Mouse (Mus musculus): ENCODE measurements around the gene Endod1. TPM values are rescaled to one million over a fixed set of nuclear protein-coding genes. Genes with fewer than 3 reads are reported as not detected.

Gene Endod1
- polyA plus RNA-seq, 1 experiment, result 123 TPM

DNA sequence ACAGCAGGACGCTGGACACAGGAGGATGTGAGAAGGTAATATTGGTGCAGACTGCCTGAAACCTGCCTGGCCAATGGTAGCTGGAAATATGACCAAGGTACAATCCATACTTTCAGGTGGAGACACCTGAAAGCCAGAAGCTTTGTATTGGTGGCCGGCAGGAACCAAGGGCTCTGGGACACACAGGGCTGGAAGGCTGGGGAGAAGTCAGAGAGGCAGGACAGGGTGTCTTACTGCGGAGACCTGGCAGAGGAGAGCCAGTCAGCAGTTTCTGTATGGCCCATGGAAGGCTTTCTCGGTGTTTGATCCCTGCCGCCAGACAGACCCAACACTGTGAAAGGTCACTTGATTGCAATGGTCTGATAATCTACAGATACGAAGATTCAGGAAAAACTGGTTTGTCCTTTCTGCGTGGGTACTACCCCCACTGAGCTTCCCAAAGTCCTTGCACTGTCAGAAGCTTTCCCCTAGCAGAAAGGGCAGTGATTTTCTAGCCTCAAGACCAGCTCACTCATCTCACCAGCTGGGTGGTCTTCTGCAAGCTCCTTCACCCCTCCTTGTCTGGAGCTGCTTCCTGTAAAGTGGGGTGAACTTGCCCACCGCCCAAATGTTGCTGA, 1.4 kb downstream of the Endod1 start:
- H3K4me3 ChIP-seq (replicated peaks; ENCODE audit: insufficient read depth, low read depth, low read length), result peak overlapping the region; percentile 81
- WGBS, result 14% methylated on average over 8 of the region's 8 CpGs
- peaks cover 17% of the 10 kb centered on the region for H3K4me1 ChIP-seq (ENCODE audit: control insufficient read depth, insufficient read depth, low read length)
- TF ChIP-seq CTCF (IDR thresholded peaks at IDR 0.05; ENCODE audit: borderline replicate concordance, insufficient read depth, low read depth, low read length), result no peak
- no peak for TF ChIP-seq POLR2A (IDR thresholded peaks at IDR 0.05; ENCODE audit: borderline replicate concordance, insufficient read depth, low read length)
- no peaks in the 10 kb centered on the region for H3K27me3 ChIP-seq (ENCODE audit: control insufficient read depth, insufficient read depth, low read length)
- peak overlapping the region; percentile 96 for H3K27ac ChIP-seq (ENCODE audit: insufficient read depth, low read length)
- peak; percentile 32 to 46 for DNase-seq

DNA sequence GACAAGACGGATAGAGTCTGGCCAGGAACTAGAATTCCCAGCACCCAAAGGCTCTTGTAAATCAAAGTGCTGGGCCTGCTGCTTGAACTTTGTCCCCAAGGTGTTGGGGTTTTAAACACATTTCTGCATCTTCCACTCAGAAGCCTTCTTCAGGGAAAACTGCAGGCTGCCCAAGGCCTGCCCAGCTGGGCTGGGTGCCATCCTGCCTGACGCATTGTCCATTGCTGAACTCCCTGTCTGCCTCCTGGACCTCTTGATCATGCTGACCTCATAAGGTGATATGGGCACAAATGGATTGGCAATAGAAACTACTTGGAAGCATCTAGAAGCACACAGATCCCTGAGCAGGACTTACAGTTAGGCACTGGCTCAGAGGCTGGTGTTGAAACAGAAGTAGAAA, 3.2 kb downstream of the Endod1 start:
- DNase-seq, result peak; percentile 60 to 66
- H3K4me1 ChIP-seq (ENCODE audit: control insufficient read depth, insufficient read depth, low read length), result peaks cover 17% of the 10 kb centered on the region
- TF ChIP-seq POLR2A (IDR thresholded peaks at IDR 0.05; ENCODE audit: borderline replicate concordance, insufficient read depth, low read length) (no peak), CTCF (IDR thresholded peaks at IDR 0.05; ENCODE audit: borderline replicate concordance, insufficient read depth, low read depth, low read length) (no peak)
- peak overlapping the region; percentile 3 for H3K4me3 ChIP-seq (replicated peaks; ENCODE audit: insufficient read depth, low read depth, low read length)
- WGBS, result 42% methylated on average over 2 of the region's 2 CpGs
- H3K27me3 ChIP-seq (ENCODE audit: control insufficient read depth, insufficient read depth, low read length), result no peaks in the 10 kb centered on the region
- H3K27ac ChIP-seq (ENCODE audit: insufficient read depth, low read length), result no peak overlapping the region

DNA sequence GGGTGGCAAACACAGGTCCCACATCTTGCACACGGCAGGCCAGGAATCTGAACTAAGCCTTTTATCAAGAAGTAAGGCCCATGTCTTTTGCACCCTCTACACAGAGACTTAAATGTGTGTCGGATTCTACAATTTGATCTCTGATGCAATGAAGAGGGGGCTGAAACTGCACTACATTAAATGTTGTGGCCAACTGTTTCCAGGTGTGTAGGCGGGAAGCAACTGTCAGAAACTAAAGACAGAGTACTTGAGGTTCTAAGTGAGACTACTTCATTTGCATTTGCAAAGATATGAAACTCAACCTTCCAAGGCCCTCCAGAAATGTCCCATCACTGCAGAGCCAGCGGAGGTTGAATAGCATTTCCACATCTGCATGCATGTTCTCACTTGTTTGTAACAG, 5.2 kb downstream of the Endod1 start:
- no peak for TF ChIP-seq POLR2A (IDR thresholded peaks at IDR 0.05; ENCODE audit: borderline replicate concordance, insufficient read depth, low read length)
- no peak for TF ChIP-seq CTCF (IDR thresholded peaks at IDR 0.05; ENCODE audit: borderline replicate concordance, insufficient read depth, low read depth, low read length)
- H3K4me3 ChIP-seq (replicated peaks; ENCODE audit: insufficient read depth, low read depth, low read length), result no peak overlapping the region
- no peak overlapping the region for H3K27ac ChIP-seq (ENCODE audit: insufficient read depth, low read length)
- DNase-seq, result no peak
- peaks cover 17% of the 10 kb centered on the region for H3K4me1 ChIP-seq (ENCODE audit: control insufficient read depth, insufficient read depth, low read length)
- WGBS, result 91% methylated on average over 4 of the region's 4 CpGs
- no peaks in the 10 kb centered on the region for H3K27me3 ChIP-seq (ENCODE audit: control insufficient read depth, insufficient read depth, low read length)

DNA sequence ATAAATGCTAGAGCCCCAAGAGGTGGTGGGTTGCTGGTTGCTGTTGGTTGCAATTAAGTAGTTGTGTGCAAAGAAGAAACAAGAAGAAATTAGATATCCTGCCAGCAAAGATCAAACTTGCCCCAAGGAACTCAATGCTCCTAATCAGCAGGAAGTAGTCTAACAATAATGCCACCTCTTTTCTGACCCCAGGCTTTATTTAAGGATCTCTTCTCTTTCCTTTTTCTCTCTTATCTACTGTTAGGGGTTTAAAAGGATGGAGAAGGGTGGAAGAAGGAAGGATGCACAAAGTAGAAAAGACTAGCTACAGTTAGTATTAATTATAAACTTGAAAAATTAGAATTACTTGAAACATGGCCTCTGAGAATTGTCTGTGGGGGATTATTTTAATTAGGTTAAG, 8.9 kb downstream of the Endod1 start:
- Histone ChIP-seq H3K4me1 (ENCODE audit: control insufficient read depth, insufficient read depth, low read length) (no peaks in the 10 kb centered on the region; the same call in 1 of the 2 replicates), H3K27me3 (ENCODE audit: control insufficient read depth, insufficient read depth, low read length) (no peaks in the 10 kb centered on the region), H3K4me3 (replicated peaks; ENCODE audit: insufficient read depth, low read depth, low read length) (no peak overlapping the region), H3K27ac (ENCODE audit: insufficient read depth, low read length) (no peak overlapping the region)
- no peak for TF ChIP-seq POLR2A (IDR thresholded peaks at IDR 0.05; ENCODE audit: borderline replicate concordance, insufficient read depth, low read length)
- TF ChIP-seq CTCF (IDR thresholded peaks at IDR 0.05; ENCODE audit: borderline replicate concordance, insufficient read depth, low read depth, low read length), result no peak
- DNase-seq, result no peak

DNA sequence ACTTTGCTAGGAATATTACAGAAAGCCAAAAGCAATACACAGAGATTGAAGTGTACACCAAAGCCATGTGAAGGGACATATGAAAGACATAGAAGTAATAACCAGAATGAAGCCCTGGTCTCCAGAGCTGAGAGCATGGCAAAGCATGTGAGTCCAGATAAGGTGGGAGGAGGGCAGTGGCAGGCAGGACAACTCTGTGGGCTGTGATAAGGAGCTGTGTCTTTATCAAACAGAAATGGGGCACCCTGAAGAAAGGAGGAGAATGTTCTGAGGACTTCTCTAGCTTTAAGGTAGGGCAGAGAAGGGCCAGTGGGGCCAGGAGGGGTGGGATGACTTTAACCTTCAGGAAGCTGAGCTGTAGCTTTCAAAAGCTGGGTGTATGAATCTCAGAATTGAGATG, 12.0 kb downstream of the Endod1 start:
- H3K4me1 ChIP-seq (ENCODE audit: control insufficient read depth, insufficient read depth, low read length), result peaks cover 3% of the 10 kb centered on the region; the same call in 1 of the 2 replicates
- H3K27me3 ChIP-seq (ENCODE audit: control insufficient read depth, insufficient read depth, low read length), result no peaks in the 10 kb centered on the region
- TF ChIP-seq POLR2A (IDR thresholded peaks at IDR 0.05; ENCODE audit: borderline replicate concordance, insufficient read depth, low read length), result no peak
- TF ChIP-seq CTCF (IDR thresholded peaks at IDR 0.05; ENCODE audit: borderline replicate concordance, insufficient read depth, low read depth, low read length), result no peak
- no peak overlapping the region for H3K4me3 ChIP-seq (replicated peaks; ENCODE audit: insufficient read depth, low read depth, low read length)
- no peak for DNase-seq
- H3K27ac ChIP-seq (ENCODE audit: insufficient read depth, low read length), result no peak overlapping the region

DNA sequence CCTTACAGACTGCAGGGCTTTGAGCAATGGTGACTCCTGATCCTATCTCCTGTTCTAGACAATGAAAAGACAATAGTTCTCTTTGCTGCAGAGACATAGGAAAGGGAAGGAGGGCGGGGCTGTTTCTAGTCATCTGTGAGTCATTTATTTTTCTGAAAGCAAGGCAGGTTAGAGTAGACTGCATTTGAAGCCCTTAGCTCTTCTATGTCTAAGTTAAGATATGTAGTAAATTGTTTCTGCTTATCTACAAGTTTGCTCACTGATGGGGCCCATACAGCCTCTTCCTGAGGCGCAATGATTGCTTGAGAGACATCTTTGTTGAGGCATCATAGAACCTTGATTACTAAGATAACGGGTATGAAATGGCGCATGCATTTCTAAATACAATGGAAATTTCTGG, 13.5 kb downstream of the Endod1 start:
- Histone ChIP-seq H3K4me3 (replicated peaks; ENCODE audit: insufficient read depth, low read depth, low read length) (no peak overlapping the region), H3K4me1 (ENCODE audit: control insufficient read depth, insufficient read depth, low read length) (peaks cover 3% of the 10 kb centered on the region; the same call in 1 of the 2 replicates), H3K27me3 (ENCODE audit: control insufficient read depth, insufficient read depth, low read length) (no peaks in the 10 kb centered on the region), H3K27ac (ENCODE audit: insufficient read depth, low read length) (no peak overlapping the region)
- no peak for DNase-seq
- TF ChIP-seq POLR2A (IDR thresholded peaks at IDR 0.05; ENCODE audit: borderline replicate concordance, insufficient read depth, low read length) (no peak), CTCF (IDR thresholded peaks at IDR 0.05; ENCODE audit: borderline replicate concordance, insufficient read depth, low read depth, low read length) (no peak)
- WGBS, result 95% methylated on average over 4 of the region's 4 CpGs

DNA sequence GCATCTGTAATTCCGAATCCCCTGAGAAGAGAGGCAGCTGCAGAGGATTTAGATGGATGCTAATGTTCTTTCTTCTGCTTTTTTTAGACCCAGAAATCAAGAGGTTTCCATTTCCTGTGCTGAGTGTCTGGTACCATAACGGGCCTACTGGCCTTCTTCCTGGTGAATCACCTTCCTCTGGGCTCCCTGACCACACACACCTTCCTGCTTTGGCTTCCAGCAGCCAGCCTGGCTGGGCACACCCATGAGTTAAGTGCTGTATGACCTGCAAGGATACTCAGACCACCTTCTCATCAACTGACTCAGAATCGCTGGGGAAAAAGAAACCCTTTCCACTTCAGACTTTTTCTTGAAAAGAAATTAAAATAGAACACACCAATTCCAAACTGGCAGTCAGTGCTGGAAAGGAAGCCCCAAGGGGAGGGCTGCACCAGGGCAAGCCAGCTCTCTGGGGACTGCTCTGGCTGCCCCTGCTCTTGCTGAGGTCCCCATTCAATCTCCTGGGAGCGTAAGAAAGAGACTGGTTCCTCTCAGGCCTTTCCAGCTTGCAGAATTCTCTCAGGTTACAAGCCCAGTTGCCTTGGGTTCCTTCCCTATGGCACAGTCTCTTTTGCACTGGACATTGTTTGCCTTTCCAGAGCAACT, 15.7 kb downstream of the Endod1 start:
- no peaks in the 10 kb centered on the region for H3K27me3 ChIP-seq (ENCODE audit: control insufficient read depth, insufficient read depth, low read length)
- no peak overlapping the region for H3K27ac ChIP-seq (ENCODE audit: insufficient read depth, low read length)
- H3K4me3 ChIP-seq (replicated peaks; ENCODE audit: insufficient read depth, low read depth, low read length), result no peak overlapping the region
- DNase-seq, result no peak
- TF ChIP-seq POLR2A (IDR thresholded peaks at IDR 0.05; ENCODE audit: borderline replicate concordance, insufficient read depth, low read length) (no peak), CTCF (IDR thresholded peaks at IDR 0.05; ENCODE audit: borderline replicate concordance, insufficient read depth, low read depth, low read length) (no peak)
- 58% methylated on average over 4 of the region's 4 CpGs for WGBS
- H3K4me1 ChIP-seq (ENCODE audit: control insufficient read depth, insufficient read depth, low read length), result peaks cover 3% of the 10 kb centered on the region; the same call in 1 of the 2 replicates

DNA sequence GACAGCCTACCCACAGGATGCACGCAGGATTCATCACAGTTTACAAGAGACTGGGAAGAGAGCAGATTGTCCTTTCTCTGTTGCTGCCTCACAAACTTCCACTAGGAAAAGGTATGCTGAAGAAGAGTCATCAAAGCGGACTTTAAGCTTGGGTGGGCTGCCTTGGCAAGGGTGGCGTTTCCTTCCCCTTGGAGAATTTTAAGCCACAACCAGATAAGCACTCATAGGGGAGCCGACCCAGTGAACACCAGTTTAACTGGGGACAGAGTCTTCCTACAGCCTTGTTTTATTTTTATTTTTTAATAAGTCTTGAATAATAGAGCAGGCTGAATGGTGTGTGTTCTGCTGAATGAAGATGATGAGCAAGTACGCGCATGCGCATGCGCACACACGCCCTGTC, 16.6 kb downstream of the Endod1 start:
- peaks cover 3% of the 10 kb centered on the region; the same call in 1 of the 2 replicates for H3K4me1 ChIP-seq (ENCODE audit: control insufficient read depth, insufficient read depth, low read length)
- no peak for DNase-seq
- WGBS, result 83% methylated on average over 9 of the region's 9 CpGs
- no peak overlapping the region for H3K27ac ChIP-seq (ENCODE audit: insufficient read depth, low read length)
- no peak overlapping the region for H3K4me3 ChIP-seq (replicated peaks; ENCODE audit: insufficient read depth, low read depth, low read length)
- TF ChIP-seq CTCF (IDR thresholded peaks at IDR 0.05; ENCODE audit: borderline replicate concordance, insufficient read depth, low read depth, low read length), result no peak
- TF ChIP-seq POLR2A (IDR thresholded peaks at IDR 0.05; ENCODE audit: borderline replicate concordance, insufficient read depth, low read length), result no peak
- H3K27me3 ChIP-seq (ENCODE audit: control insufficient read depth, insufficient read depth, low read length), result no peaks in the 10 kb centered on the region
